ENCODE assay signal across 13 mouse cellular contexts in the genomic region with DNA sequence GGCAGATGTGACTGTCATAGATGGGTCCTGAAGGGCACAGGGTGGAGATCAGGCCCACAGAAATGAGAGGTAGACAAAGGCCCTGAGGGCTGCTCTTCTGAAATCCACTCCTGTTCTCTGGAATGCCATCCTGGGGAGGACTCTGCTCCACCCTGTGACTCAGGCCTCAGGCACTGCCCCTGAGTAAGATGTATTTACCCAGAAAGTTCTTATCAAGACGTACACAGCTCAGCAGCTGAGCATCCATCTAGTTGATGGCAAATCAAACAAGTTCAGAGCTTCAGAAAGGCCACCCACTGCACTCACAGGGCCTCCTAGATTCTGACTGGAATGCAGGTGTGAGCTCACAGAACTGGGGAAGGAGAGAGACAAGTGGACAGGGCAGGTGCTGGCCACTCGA. TPM values are rescaled to one million over a fixed set of nuclear protein-coding genes. Genes with fewer than 3 reads are reported as not detected.
A peak's percentile ranks its signal among the peaks of the same experiment; 100 is the strongest.
DNase-seq lines count a peak whose midpoint lies in the region; ATAC-seq and TF ChIP-seq lines count a peak whose summit lies in the region.
"Had no signal": no experiment of that assay in that cellular context is flagged by ENCODE, and none has a peak within 500 bp of the region (broad histone marks: within the 10 kb centered on the region; RNA-seq: fewer than 3 reads in every experiment).

No protein-coding gene starts in this region.

- no peaks in the 10 kb centered on the region for H3K9me3 ChIP-seq in lung, postnatal 0 days (ENCODE audit: low read length)
- no peaks in the 10 kb centered on the region for H3K9me3 ChIP-seq in forebrain, embryonic 15.5 days
- H3K9me3 ChIP-seq: embryonic facial prominence, embryonic 15.5 days; neural tube, embryonic 12.5 days had no signal

- no peak overlapping the region for H3K9ac ChIP-seq in lung, postnatal 0 days (replicated peaks; ENCODE audit: low read depth)
- no peak overlapping the region for H3K9ac ChIP-seq in forebrain, embryonic 15.5 days (replicated peaks)
- H3K9ac ChIP-seq: embryonic facial prominence, embryonic 15.5 days; neural tube, embryonic 12.5 days had no signal

- DNase-seq in urinary bladder, postnatal 25 days (ENCODE audit: low spot score) = peak; percentile 27
- no peak for DNase-seq in urinary bladder, adult 2 months (ENCODE audit: low spot score)
- peak; percentile 81 for DNase-seq in liver
- peak; percentile 91 for DNase-seq in lung, postnatal 0 days (ENCODE audit: low spot score)
- no peak for DNase-seq in gastrocnemius, postnatal 4 days (ENCODE audit: low spot score in 2 of 2)
- no peak for DNase-seq in embryo, embryonic 10.5 days (ENCODE audit: low spot score)
- DNase-seq: heart, adult 11 months; kidney, adult 9 months; thymus, postnatal 25 days had no signal

- WGBS in lung, postnatal 0 days = 19% methylated on average over 2 of the region's 2 CpGs
- WGBS in forebrain, embryonic 15.5 days = 56% methylated on average over 2 of the region's 2 CpGs

- no peak overlapping the region for H3K4me3 ChIP-seq in lung, postnatal 0 days (ENCODE audit: low read depth, low read length)
- no peak overlapping the region for H3K4me3 ChIP-seq in forebrain, embryonic 15.5 days
- H3K4me3 ChIP-seq: embryonic facial prominence, embryonic 15.5 days; neural tube, embryonic 12.5 days had no signal

- no peaks in the 10 kb centered on the region for H3K36me3 ChIP-seq in lung, postnatal 0 days (ENCODE audit: insufficient read depth, low read length)
- no peaks in the 10 kb centered on the region for H3K36me3 ChIP-seq in forebrain, embryonic 15.5 days
- H3K36me3 ChIP-seq: embryonic facial prominence, embryonic 15.5 days; neural tube, embryonic 12.5 days had no signal

- TF ChIP-seq CTCF in lung, postnatal 0 days (IDR thresholded peaks at IDR 0.05) = no peak

- no peaks in the 10 kb centered on the region for H3K27me3 ChIP-seq in lung, postnatal 0 days (replicated peaks; ENCODE audit: insufficient read depth, low read length)
- H3K27me3 ChIP-seq in forebrain, embryonic 15.5 days = no peaks in the 10 kb centered on the region
- H3K27me3 ChIP-seq: embryonic facial prominence, embryonic 15.5 days; neural tube, embryonic 12.5 days had no signal

- H3K27ac ChIP-seq in lung, postnatal 0 days (ENCODE audit: low read length) = peak overlapping the region; percentile 91
- no peak overlapping the region for H3K27ac ChIP-seq in forebrain, embryonic 15.5 days (replicated peaks)
- H3K27ac ChIP-seq: embryonic facial prominence, embryonic 15.5 days; neural tube, embryonic 12.5 days had no signal

- H3K4me1 ChIP-seq in lung, postnatal 0 days (ENCODE audit: insufficient read depth, low read depth, low read length) = 0 out of 2 replicates have a peak, but pooled peaks cover 5% of the 10 kb centered on the region
- H3K4me1 ChIP-seq in forebrain, embryonic 15.5 days = no peaks in the 10 kb centered on the region
- H3K4me1 ChIP-seq: embryonic facial prominence, embryonic 15.5 days; neural tube, embryonic 12.5 days had no signal

- peak; percentile 92 for ATAC-seq in lung, postnatal 0 days
- no peak for ATAC-seq in forebrain, embryonic 15.5 days (replicated peaks)

- H3K4me2 ChIP-seq in lung, postnatal 0 days (replicated peaks; ENCODE audit: low read depth, low read length) = no peak overlapping the region
- no peak overlapping the region for H3K4me2 ChIP-seq in forebrain, embryonic 15.5 days (replicated peaks)
- H3K4me2 ChIP-seq: embryonic facial prominence, embryonic 15.5 days; midbrain, embryonic 11.5 days; neural tube, embryonic 12.5 days had no signal

- peak; percentile 97 for TF ChIP-seq EP300 in lung, postnatal 0 days (IDR thresholded peaks at IDR 0.05)

RNA-seq across cellular contexts. Expression of a gene that starts 4.0 kb away (rescaled TPM):
- polyA plus RNA-seq in urinary bladder, adult 2 months (2012; rRNA removed) = 83.6 and 95.0 TPM in 2 replicates
- 69.0 and 77.2 TPM in 2 replicates for polyA plus RNA-seq in lung, postnatal 0 days (2015; fragmentation: Nextera tagmentation; extraction: Ambion mirVana)
- 10 to 100 TPM; 10.2 to 10.6 TPM for total RNA-seq in gastrocnemius, postnatal 4 days (2021)
- polyA plus RNA-seq in forebrain, embryonic 15.5 days (2015; fragmentation: Nextera tagmentation; extraction: Ambion mirVana) = 7.5 and 7.8 TPM in 2 replicates

Comparison
In these comparisons a context has a peak if more than half of its experiments do, and no peak if none do; other contexts are left out.
1. DNase-seq: peak in urinary bladder, postnatal 25 days (single experiment), liver (single experiment) and lung, postnatal 0 days (single experiment); none in urinary bladder, adult 2 months (single experiment), gastrocnemius, postnatal 4 days (0 of 2) and embryo, embryonic 10.5 days (single experiment).